Mouse (Mus musculus) lung, postnatal 25 days (tissue): ENCODE data around the gene Nfam1.

Experiments used
- DNase-seq: peaks from one replicate; pipeline ENCODE4 v3.0.0; 2022; ENCODE audit warnings: low spot score

Gene Nfam1

GRCm38 (mm10) chr15:82959151-82959550 is 74.0 kb downstream of the Nfam1 start:
- peak; percentile 36 for DNase-seq

- DNase-seq, result no peak
Measured at GRCm38 (mm10) chr15:82958253-82958701, 74.8 kb downstream of the Nfam1 start.

- no peak for DNase-seq
Measured at GRCm38 (mm10) chr15:82956721-82957120, 76.4 kb downstream of the Nfam1 start.

- DNase-seq, result no peak
Measured at GRCm38 (mm10) chr15:82956310-82956709, 76.8 kb downstream of the Nfam1 start.

GRCm38 (mm10) chr15:82955286-82955685 is 77.8 kb downstream of the Nfam1 start:
- DNase-seq, result peak; percentile 18

GRCm38 (mm10) chr15:82954034-82954433 is 79.1 kb downstream of the Nfam1 start:
- DNase-seq, result no peak

- no peak for DNase-seq
Measured at GRCm38 (mm10) chr15:82953096-82953495, 80.0 kb downstream of the Nfam1 start.

- DNase-seq, result no peak
Measured at GRCm38 (mm10) chr15:82952292-82952705, 80.8 kb downstream of the Nfam1 start.

GRCm38 (mm10) chr15:82950246-82950645 is 82.9 kb downstream of the Nfam1 start:
- no peak for DNase-seq

- no peak for DNase-seq
Measured at GRCm38 (mm10) chr15:82947431-82947830, 85.7 kb downstream of the Nfam1 start.

- DNase-seq, result no peak
Measured at GRCm38 (mm10) chr15:82944479-82945195, 88.5 kb downstream of the Nfam1 start.
